Mouse (Mus musculus): Measurements from ENCODE around the gene Tmem104. TPM values are rescaled to one million over a fixed set of nuclear protein-coding genes. Genes with fewer than 3 reads are reported as not detected.
A peak's percentile ranks its signal among the peaks of the same experiment; 100 is the strongest.

The Tmem104 gene
- polyA plus RNA-seq, 1 experiment from 2014 or later: 9.3 TPM

- H3K4me3 ChIP-seq (replicated peaks): no peak overlapping the region
- H3K4me1 ChIP-seq (replicated peaks): peaks cover 29% of the 10 kb centered on the region
- no peaks in the 10 kb centered on the region for H3K9me3 ChIP-seq
- no peak overlapping the region for H3K4me2 ChIP-seq (replicated peaks)
- H3K36me3 ChIP-seq: no peaks in the 10 kb centered on the region
- ATAC-seq: no peak
- no peaks in the 10 kb centered on the region; the same call in 1 of the 2 replicates for H3K27me3 ChIP-seq (replicated peaks)
- 60% methylated on average over 14 of the region's 14 CpGs for WGBS
- H3K27ac ChIP-seq: no peak overlapping the region
- no peak overlapping the region for H3K9ac ChIP-seq
These were observed 39.7 kb downstream of the Tmem104 start for GRCm38 (mm10) chr11:115226811-115227491.

DNA sequence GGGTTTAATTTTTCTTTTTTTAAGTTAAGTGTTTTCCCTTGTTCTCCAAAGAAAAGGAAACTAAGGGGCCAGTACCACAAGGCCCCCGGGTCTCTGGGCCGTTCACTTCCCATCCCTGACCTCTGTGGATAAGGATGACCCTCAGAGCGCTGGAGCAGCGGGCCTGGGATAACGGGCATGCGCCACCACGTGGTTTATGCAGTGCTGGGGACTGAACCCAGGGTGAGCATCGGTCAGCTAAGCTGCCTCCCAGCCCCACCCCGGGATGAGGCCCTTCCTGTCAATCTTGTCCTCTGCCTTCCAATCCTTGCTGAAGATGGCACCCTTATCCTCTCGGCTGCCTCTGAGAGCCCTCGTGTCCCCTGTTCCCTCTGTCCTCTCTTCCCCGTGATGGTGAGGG is 40.4 kb downstream of the Tmem104 start:
- H3K9me3 ChIP-seq: no peaks in the 10 kb centered on the region
- 54% methylated on average over 12 of the region's 12 CpGs for WGBS
- no peaks in the 10 kb centered on the region; the same call in 1 of the 2 replicates for H3K27me3 ChIP-seq (replicated peaks)
- H3K9ac ChIP-seq: no peak overlapping the region
- no peak overlapping the region for H3K27ac ChIP-seq
- H3K4me1 ChIP-seq (replicated peaks): peaks cover 30% of the 10 kb centered on the region
- H3K36me3 ChIP-seq: no peaks in the 10 kb centered on the region
- H3K4me3 ChIP-seq (replicated peaks): no peak overlapping the region
- ATAC-seq: no peak
- no peak overlapping the region for H3K4me2 ChIP-seq (replicated peaks)

- no peak for ATAC-seq
- Histone ChIP-seq H3K4me2 (replicated peaks) (no peak overlapping the region), H3K27me3 (replicated peaks) (no peaks in the 10 kb centered on the region; the same call in 1 of the 2 replicates), H3K9ac (no peak overlapping the region), H3K36me3 (no peaks in the 10 kb centered on the region), H3K4me3 (replicated peaks) (no peak overlapping the region), H3K4me1 (replicated peaks) (peaks cover 29% of the 10 kb centered on the region), H3K27ac (no peak overlapping the region), H3K9me3 (no peaks in the 10 kb centered on the region)
- WGBS: 57% methylated on average over 7 of the region's 7 CpGs
These were observed 41.1 kb downstream of the Tmem104 start for GRCm38 (mm10) chr11:115228430-115228829.

- ATAC-seq: no peak
- no peak overlapping the region for H3K9ac ChIP-seq
- no peak overlapping the region for H3K4me2 ChIP-seq (replicated peaks)
- peaks cover 32% of the 10 kb centered on the region for H3K4me1 ChIP-seq (replicated peaks)
- H3K27ac ChIP-seq: no peak overlapping the region
- no peaks in the 10 kb centered on the region for H3K36me3 ChIP-seq
- no peak overlapping the region for H3K4me3 ChIP-seq (replicated peaks)
- H3K27me3 ChIP-seq (replicated peaks): no peaks in the 10 kb centered on the region
- H3K9me3 ChIP-seq: no peaks in the 10 kb centered on the region
- 55% methylated on average over 15 of the region's 15 CpGs for WGBS
These were observed 42.0 kb downstream of the Tmem104 start for GRCm38 (mm10) chr11:115229021-115229930.

DNA sequence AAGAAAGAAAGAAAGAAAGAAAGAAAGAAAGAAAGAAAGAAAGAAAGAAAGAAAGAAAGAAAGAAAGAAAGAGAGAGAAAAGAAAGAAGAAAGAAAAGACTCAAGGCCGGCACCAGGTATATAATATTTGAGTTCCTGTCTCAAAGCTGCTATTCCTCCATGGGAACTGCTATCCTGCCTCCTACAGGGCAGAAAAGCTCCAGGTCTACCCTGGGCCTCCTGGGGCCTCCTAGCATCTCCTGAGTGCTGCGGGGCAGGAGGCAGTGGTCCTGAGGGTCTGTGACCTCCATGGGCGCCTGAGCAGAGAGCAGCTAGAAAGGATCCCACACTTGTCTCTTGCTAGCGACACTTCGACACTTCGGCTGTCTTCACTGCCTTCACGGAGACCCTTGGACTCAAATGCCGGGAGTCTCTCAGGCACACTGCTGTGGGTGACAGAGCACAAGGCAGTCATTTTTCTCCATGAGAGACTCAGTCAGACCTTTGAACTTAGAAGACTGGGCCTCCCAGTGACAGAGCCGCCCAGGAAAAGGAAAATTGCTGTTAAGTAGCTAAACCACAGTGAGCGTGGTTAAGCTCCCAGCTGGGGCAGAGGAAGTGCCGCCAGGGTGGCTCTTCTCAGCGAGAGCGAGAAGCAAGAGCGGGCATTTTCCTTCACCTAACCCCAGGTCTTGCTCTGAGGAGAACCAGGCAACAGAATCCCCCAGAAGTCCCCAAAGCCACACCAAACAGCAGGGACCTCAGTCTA is 44.1 kb downstream of the Tmem104 start:
- no peaks in the 10 kb centered on the region for H3K36me3 ChIP-seq
- no peaks in the 10 kb centered on the region for H3K27me3 ChIP-seq (replicated peaks)
- WGBS: 32% methylated on average over 14 of the region's 14 CpGs
- H3K9me3 ChIP-seq: no peaks in the 10 kb centered on the region
- H3K4me1 ChIP-seq (replicated peaks): peaks cover 36% of the 10 kb centered on the region
- H3K9ac ChIP-seq: no peak overlapping the region
- ATAC-seq: peak; percentile 89
- peak overlapping the region; percentile 45 for H3K4me2 ChIP-seq (replicated peaks)
- no peak overlapping the region for H3K4me3 ChIP-seq (replicated peaks)
- H3K27ac ChIP-seq: peak overlapping the region; percentile 88

GRCm38 (mm10) chr11:115231924-115232323 is 44.6 kb downstream of the Tmem104 start:
- H3K4me1 ChIP-seq (replicated peaks): peaks cover 38% of the 10 kb centered on the region
- H3K9ac ChIP-seq: no peak overlapping the region
- peak overlapping the region; percentile 88 for H3K27ac ChIP-seq
- WGBS: 47% methylated on average over 9 of the region's 9 CpGs
- ATAC-seq: 0 out of 2 replicates have a peak, but pooled peaks have one; percentile 2
- no peak overlapping the region for H3K4me3 ChIP-seq (replicated peaks)
- no peaks in the 10 kb centered on the region for H3K27me3 ChIP-seq (replicated peaks)
- peak overlapping the region; percentile 45 for H3K4me2 ChIP-seq (replicated peaks)
- no peaks in the 10 kb centered on the region for H3K36me3 ChIP-seq
- H3K9me3 ChIP-seq: no peaks in the 10 kb centered on the region

- Histone ChIP-seq H3K27ac (no peak overlapping the region), H3K9me3 (no peaks in the 10 kb centered on the region), H3K4me3 (replicated peaks) (no peak overlapping the region), H3K36me3 (no peaks in the 10 kb centered on the region), H3K4me2 (replicated peaks) (no peak overlapping the region), H3K4me1 (replicated peaks) (peaks cover 35% of the 10 kb centered on the region), H3K27me3 (replicated peaks) (no peaks in the 10 kb centered on the region), H3K9ac (no peak overlapping the region)
- no peak for ATAC-seq
- 93% methylated on average over 5 of the region's 5 CpGs for WGBS
These were observed 45.6 kb downstream of the Tmem104 start for GRCm38 (mm10) chr11:115232889-115233288.

- H3K4me2 ChIP-seq (replicated peaks): no peak overlapping the region
- H3K4me1 ChIP-seq (replicated peaks): peaks cover 35% of the 10 kb centered on the region
- 68% methylated on average over 20 of the region's 20 CpGs for WGBS
- H3K9ac ChIP-seq: no peak overlapping the region
- H3K27me3 ChIP-seq (replicated peaks): no peaks in the 10 kb centered on the region
- ATAC-seq: no peak
- H3K36me3 ChIP-seq: no peaks in the 10 kb centered on the region
- no peak overlapping the region for H3K27ac ChIP-seq
- no peaks in the 10 kb centered on the region for H3K9me3 ChIP-seq
- no peak overlapping the region for H3K4me3 ChIP-seq (replicated peaks)
These were observed 46.4 kb downstream of the Tmem104 start for GRCm38 (mm10) chr11:115233526-115234290.

DNA sequence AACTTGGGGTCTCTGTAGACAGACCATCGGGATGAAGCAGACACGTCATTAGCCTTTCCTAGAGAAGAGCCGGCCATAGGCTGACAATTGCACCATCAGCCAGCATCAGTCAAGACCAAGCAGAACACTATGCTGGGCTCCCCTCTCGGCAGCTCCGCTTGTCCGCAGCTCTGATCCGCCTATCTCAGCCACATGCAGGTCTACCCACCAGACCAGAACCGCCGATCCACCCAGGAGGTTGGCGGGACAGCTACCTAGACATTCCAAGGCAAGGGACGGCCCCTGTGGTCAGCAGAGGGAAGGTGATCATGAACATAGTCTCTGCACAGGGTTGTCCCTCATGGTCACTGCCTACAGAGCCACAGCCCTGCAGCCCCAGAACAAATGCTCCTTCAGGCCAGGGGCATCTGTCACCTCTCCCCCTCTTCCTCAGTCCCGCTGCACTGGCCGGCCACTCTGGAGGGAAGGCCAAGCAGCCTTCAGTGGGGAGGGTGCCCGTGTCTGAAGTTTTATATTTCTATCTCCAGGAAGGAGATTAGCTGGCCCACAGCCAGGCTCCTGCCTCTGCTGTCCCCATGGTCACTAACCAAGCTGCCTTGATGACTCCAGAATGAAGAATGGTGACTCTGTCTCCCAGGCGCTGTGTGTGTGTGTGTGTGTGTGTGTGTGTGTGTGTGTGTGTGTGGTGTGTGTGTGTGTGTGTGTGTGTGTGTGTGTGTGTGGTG is 47.2 kb downstream of the Tmem104 start:
- Histone ChIP-seq H3K4me1 (replicated peaks) (peaks cover 35% of the 10 kb centered on the region), H3K27me3 (replicated peaks) (no peaks in the 10 kb centered on the region), H3K4me2 (replicated peaks) (no peak overlapping the region), H3K4me3 (replicated peaks) (no peak overlapping the region), H3K9me3 (no peaks in the 10 kb centered on the region), H3K9ac (no peak overlapping the region), H3K27ac (no peak overlapping the region), H3K36me3 (no peaks in the 10 kb centered on the region)
- WGBS: 71% methylated on average over 15 of the region's 15 CpGs
- ATAC-seq: no peak

DNA sequence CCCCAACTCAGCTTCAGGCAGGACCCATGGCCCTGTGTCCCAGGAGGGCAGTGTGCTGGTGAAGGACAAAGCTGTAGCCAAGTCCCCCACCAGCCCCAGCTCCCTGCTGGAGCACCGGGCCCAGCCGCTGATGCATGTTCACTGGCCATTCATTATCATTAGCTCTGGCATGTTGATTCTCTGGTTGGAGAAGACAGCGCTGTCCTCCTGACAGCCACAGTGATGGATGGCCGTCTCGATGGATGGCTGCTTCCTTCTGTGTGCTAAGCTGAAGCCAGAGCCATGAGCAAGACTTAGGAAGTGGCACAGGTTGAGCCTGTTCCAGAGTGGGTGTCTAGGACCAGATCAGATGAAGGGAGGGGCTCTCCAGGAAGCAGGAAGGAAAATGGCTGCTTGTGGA is 49.3 kb downstream of the Tmem104 start:
- Histone ChIP-seq H3K4me2 (replicated peaks) (no peak overlapping the region), H3K27me3 (replicated peaks) (no peaks in the 10 kb centered on the region), H3K9me3 (no peaks in the 10 kb centered on the region), H3K27ac (no peak overlapping the region), H3K36me3 (no peaks in the 10 kb centered on the region), H3K4me3 (replicated peaks) (no peak overlapping the region), H3K9ac (no peak overlapping the region), H3K4me1 (replicated peaks) (peaks cover 25% of the 10 kb centered on the region)
- ATAC-seq: no peak
- WGBS: 17% methylated on average over 5 of the region's 5 CpGs

DNA sequence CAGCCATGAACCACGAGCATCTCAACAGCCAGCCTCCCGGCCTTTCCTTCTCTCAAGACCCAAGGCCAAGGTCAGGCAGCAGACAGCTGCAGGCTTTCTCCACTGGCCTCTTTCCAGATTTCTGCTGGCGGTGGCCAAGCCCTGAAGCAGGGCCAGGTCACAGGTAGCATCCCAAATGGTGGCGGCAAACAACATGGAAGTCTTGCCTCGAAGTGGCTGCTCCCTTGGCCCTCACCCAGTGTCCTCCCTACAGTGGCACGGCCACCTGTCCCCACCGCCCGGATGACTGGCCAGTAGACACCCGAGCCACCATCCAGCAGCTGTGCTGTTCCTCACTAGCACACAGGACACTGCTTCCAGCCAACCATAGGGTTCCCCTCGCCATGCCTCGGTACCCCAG is 54.1 kb downstream of the Tmem104 start:
- Histone ChIP-seq H3K4me1 (replicated peaks) (peaks cover 4% of the 10 kb centered on the region; the same call in 1 of the 2 replicates), H3K4me3 (replicated peaks) (no peak overlapping the region), H3K27ac (no peak overlapping the region), H3K9me3 (no peaks in the 10 kb centered on the region), H3K4me2 (replicated peaks) (no peak overlapping the region), H3K9ac (no peak overlapping the region), H3K36me3 (0 out of 2 replicates have a peak, but pooled peaks cover 2% of the 10 kb centered on the region), H3K27me3 (replicated peaks) (peaks cover 3% of the 10 kb centered on the region; the same call in 1 of the 2 replicates)
- ATAC-seq: no peak
- WGBS: 78% methylated on average over 11 of the region's 11 CpGs

Data from intestine, embryonic 15.5 days (tissue).